Mouse (Mus musculus) heart, postnatal 14 days (tissue): ENCODE data around the gene Acvr2b. TPM values are rescaled to one million over a fixed set of nuclear protein-coding genes. Genes with fewer than 3 reads are reported as not detected.

Experiments
- DNase-seq, 2 experiments: peaks; one replicate each; pipeline ENCODE4 v3.0.0; 2021 to 2022
- intact Hi-C: fragments of 180-260 bp; cut with DNase I; formaldehyde crosslinking; loops from one replicate; pipeline ENCODE4 v1.15.1; 2025
- total RNA-seq, 2 experiments: library from RNA; stranded (reverse); gene quantifications; 2 replicates each; pipeline ENCODE4 v1.2.3; 2021

The Acvr2b gene
- total RNA-seq, 2 experiments from 2014 or later: 5.7 to 6.7 TPM

- intact Hi-C loops: loop anchor here (2.0 to 5.0 kb wide), 2 partner anchors 26 to 46 kb away; partner anchors contain the start of gene Xylb
- DNase-seq: peak; percentile 49 to 53
Measured at GRCm38 (mm10) chr9:119403236-119403641, 1.3 kb downstream of the Acvr2b start.

GRCm38 (mm10) chr9:119404090-119404489 is 2.2 kb downstream of the Acvr2b start:
- DNase-seq: no peak
- intact Hi-C loops: loop anchor here (5.0 kb wide), 1 partner anchor 47 kb away; the partner anchor contains the start of gene Xylb

GRCm38 (mm10) chr9:119407884-119408283 is 6.0 kb downstream of the Acvr2b start:
- intact Hi-C loops: no loop called here
- DNase-seq: no peak

GRCm38 (mm10) chr9:119408898-119409664 is 7.2 kb downstream of the Acvr2b start:
- no peak for DNase-seq
- intact Hi-C loops: no loop called here

GRCm38 (mm10) chr9:119409864-119410263 is 7.9 kb downstream of the Acvr2b start:
- intact Hi-C loops: no loop called here
- DNase-seq: no peak

- intact Hi-C loops: no loop called here
Measured at GRCm38 (mm10) chr9:119418025-119418424, 16.1 kb downstream of the Acvr2b start.

GRCm38 (mm10) chr9:119419852-119420438 is 18.0 kb downstream of the Acvr2b start:
- no peak for DNase-seq
- intact Hi-C loops: no loop called here

More at GRCm38 (mm10) chr9:119418025-119418424, 16.1 kb downstream of the Acvr2b start:
- DNase-seq: no peak

GRCm38 (mm10) chr9:119425217-119425975 is 23.5 kb downstream of the Acvr2b start:
- intact Hi-C loops: loop anchor here (5.0 kb wide), 1 partner anchor 268 kb away; the partner anchor contains the start of genes Acaa1b and Gm47289
- peak; percentile 40 to 68 for DNase-seq

GRCm38 (mm10) chr9:119425976-119426415 is 24.1 kb downstream of the Acvr2b start:
- DNase-seq: no peak
- intact Hi-C loops: loop anchor here (5.0 kb wide), 1 partner anchor 269 kb away; the partner anchor contains the start of genes Acaa1b and Gm47289

- intact Hi-C loops: loop anchor here (5.0 kb wide), 1 partner anchor 269 kb away; the partner anchor contains the start of genes Acaa1b and Gm47289
- no peak for DNase-seq
Measured at GRCm38 (mm10) chr9:119426483-119426882, 24.6 kb downstream of the Acvr2b start.

GRCm38 (mm10) chr9:119430311-119430710 is 28.4 kb downstream of the Acvr2b start:
- DNase-seq: peak; percentile 83 to 88
- intact Hi-C loops: loop anchor here (2.0 kb wide), 1 partner anchor 74 kb away; the partner anchor contains the start of gene Xylb

GRCm38 (mm10) chr9:119435855-119436254 is 33.9 kb downstream of the Acvr2b start:
- no peak for DNase-seq
- intact Hi-C loops: no loop called here

GRCm38 (mm10) chr9:119438065-119438464 is 36.1 kb downstream of the Acvr2b start:
- intact Hi-C loops: no loop called here
- DNase-seq: no peak

GRCm38 (mm10) chr9:119438498-119439000 is 36.6 kb downstream of the Acvr2b start:
- intact Hi-C loops: no loop called here
- no peak for DNase-seq

- DNase-seq: peak; percentile 99
- intact Hi-C loops: no loop called here
Measured at GRCm38 (mm10) chr9:119444738-119445429, 43.0 kb downstream of the Acvr2b start, which contains the start of gene Exog. Exog (plus strand) TSS chr9:119444943.

- intact Hi-C loops: no loop called here
- no peak for DNase-seq
Measured at GRCm38 (mm10) chr9:119445737-119446136, 43.8 kb downstream of the Acvr2b start.

GRCm38 (mm10) chr9:119455967-119456366 is 54.0 kb downstream of the Acvr2b start:
- intact Hi-C loops: loop anchor here (5.0 kb wide), 1 partner anchor 436 kb away; the partner anchor contains the start of gene Wdr48
- no peak for DNase-seq

- intact Hi-C loops: loop anchor here (5.0 kb wide), 1 partner anchor 435 kb away; the partner anchor contains the start of gene Wdr48
- no peak for DNase-seq
Measured at GRCm38 (mm10) chr9:119457122-119457521, 55.2 kb downstream of the Acvr2b start.

GRCm38 (mm10) chr9:119460410-119460809 is 58.5 kb downstream of the Acvr2b start:
- DNase-seq: peak; percentile 61 to 77
- intact Hi-C loops: loop anchor here (2.0 kb wide), 1 partner anchor 120 kb away; no protein-coding TSS in a partner anchor
